Mouse (Mus musculus) heart, adult 2 months (tissue): Measurements from ENCODE around the gene Agps.

Source experiments
- CTCF ChIP-seq: fragments of 200-600 bp; IDR thresholded peaks from 2 replicates; pipeline ENCODE4 v1.8.1; 2022; ENCODE audit warnings: antibody characterized with exemption, mild to moderate bottlenecking, moderate library complexity
- EP300 ChIP-seq: fragments of 200-500 bp; IDR thresholded peaks from 2 replicates; pipeline ENCODE4 v1.6.1; 2011; ENCODE audit warnings: low read depth, low read length, control low read depth; ENCODE audit not compliant: insufficient read depth
- POLR2A ChIP-seq: fragments of 200-500 bp; IDR thresholded peaks from 2 replicates; pipeline ENCODE4 v1.6.1; 2011; ENCODE audit warnings: mild to moderate bottlenecking, low read depth, low read length, control low read depth; ENCODE audit not compliant: insufficient read depth

DNA sequence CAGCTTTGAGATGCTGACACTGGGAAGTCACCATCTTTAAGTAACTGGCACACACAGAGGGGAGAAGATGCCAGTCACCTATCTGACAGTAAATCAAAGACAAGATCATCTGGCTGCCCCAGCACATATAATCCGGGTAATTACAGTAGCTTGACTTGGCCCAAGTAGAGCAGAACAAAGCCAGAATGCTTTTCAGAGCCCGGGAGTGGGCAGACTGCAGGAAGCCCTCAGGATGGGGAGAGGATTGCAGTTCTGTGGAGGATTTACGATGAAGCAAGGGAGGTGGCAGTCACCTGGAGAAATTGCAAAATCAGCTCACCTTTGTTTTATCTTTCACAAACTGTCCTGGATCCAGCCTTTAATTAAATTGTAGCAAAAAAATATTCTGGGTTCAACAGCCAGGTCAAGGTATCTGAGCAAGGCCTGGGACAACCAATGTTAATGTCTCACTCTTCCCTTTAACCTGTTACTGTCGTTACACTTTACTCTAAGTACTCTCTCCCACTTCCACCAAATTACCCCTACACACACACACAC lies 33.5 kb upstream of the Agps start:
- TF ChIP-seq EP300 (no peak), CTCF (no peak), POLR2A (no peak)
